Mouse (Mus musculus) liver, embryonic 14.5 days (tissue): ENCODE measurements around the gene Slit1.

Experiments
- CTCF ChIP-seq: IDR thresholded peaks from 2 replicates; pipeline ENCODE4 v1.5.1; 2016; ENCODE audit warnings: antibody characterized with exemption, low read depth, control low read depth
- EP300 ChIP-seq: IDR thresholded peaks from 2 replicates; pipeline ENCODE4 v1.6.1; 2016; ENCODE audit warnings: antibody characterized with exemption, low read depth

DNA sequence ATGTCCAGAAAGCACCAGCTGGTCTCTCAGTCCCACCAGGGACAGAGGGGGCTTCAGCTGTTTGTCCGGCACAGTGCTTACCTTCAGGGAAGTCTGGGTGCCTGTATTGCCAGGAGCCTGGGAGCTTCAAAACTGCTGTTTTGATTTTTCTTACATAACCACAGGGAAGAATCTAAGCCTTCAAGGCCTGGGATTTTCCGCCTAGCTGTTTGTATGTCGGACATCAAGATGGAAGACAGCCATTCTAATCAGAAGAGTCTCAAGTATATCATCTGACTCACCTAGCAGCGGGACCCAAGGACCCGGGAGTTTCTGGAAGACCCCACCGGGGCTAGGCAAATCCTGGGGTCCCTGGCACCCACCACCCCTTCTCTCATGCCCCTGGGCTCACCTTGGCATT, 127.2 kb downstream of the Slit1 start:
- TF ChIP-seq CTCF: no peak
- TF ChIP-seq EP300: no peak
